8 mouse cellular contexts compared by ENCODE assay signal in the genomic region with DNA sequence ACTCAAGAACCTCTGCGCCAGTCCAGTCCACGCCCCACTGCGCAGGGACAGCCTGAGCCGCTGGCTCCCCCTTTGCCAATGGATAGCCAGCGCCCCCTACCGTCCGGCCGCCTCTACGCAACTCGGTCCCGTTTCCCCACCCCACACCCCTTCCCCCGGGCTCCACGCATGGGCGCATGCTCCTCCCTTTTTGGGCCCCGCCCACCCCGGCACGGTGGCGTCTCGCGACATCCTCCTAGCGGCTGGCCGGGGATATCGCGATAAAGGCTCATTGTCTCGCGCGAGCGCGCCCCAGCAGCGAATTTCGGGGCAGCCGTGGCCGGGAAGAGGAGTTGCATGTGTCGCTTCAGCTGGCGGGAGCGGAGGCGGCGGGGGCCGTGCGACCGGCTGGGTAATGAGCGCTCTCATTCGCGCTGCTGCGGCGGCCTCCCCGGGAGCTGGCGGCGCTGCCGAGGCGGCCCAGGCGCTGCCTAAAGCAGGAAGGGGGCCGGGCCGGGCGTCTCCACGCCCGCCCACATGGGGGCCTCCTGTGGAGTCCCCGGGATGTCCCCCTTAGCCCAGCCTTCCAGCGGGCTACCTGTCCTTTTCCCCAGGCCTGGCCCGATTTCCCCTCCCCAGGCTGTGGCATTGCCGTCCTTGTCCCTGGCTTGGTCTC. TPM values are rescaled to one million over a fixed set of nuclear protein-coding genes. Genes with fewer than 3 reads are reported as not detected.
DNase-seq lines count a peak whose midpoint lies in the region; ATAC-seq lines count a peak whose summit lies in the region.

Gene Denr (plus strand): TSS at position 200 of the 655 bp plus-strand sequence.

- H3K27ac ChIP-seq in heart, embryonic 14.5 days (replicated peaks in 1 of 2; ENCODE audit: control insufficient read depth in 1 of 2, insufficient read depth in 1 of 2, low read depth in 2 of 2, low read length in 2 of 2) = peak within 1 kb of the TSS; percentile 78 to 83; a peak in 3 of 4 replicates
- peak within 1 kb of the TSS; percentile 80 for H3K27ac ChIP-seq in liver, embryonic 13.5 days
- peak within 1 kb of the TSS; percentile 83 for H3K27ac ChIP-seq in stomach, embryonic 16.5 days (ENCODE audit: low read length)

- peaks cover 37% of the 10 kb centered on the region for H3K36me3 ChIP-seq in heart, embryonic 14.5 days (ENCODE audit: control insufficient read depth, insufficient read depth, low read length)
- H3K36me3 ChIP-seq in liver, embryonic 13.5 days = peaks cover 30% of the 10 kb centered on the region
- H3K36me3 ChIP-seq in stomach, embryonic 16.5 days (ENCODE audit: control insufficient read depth, insufficient read depth, low read length) = 0 out of 2 replicates have a peak, but pooled peaks cover 9% of the 10 kb centered on the region

- H3K27me3 ChIP-seq in heart, embryonic 14.5 days (ENCODE audit: control insufficient read depth, insufficient read depth, low read length) = no peaks in the 10 kb centered on the region
- no peaks in the 10 kb centered on the region for H3K27me3 ChIP-seq in liver, embryonic 13.5 days
- no peaks in the 10 kb centered on the region for H3K27me3 ChIP-seq in stomach, embryonic 16.5 days (ENCODE audit: control insufficient read depth, insufficient read depth, low read length)

- peak within 1 kb of the TSS; percentile 98 for H3K9ac ChIP-seq in heart, embryonic 14.5 days (ENCODE audit: low read length)
- H3K9ac ChIP-seq in liver, embryonic 13.5 days = peak within 1 kb of the TSS; percentile 98
- H3K9ac ChIP-seq in stomach, embryonic 16.5 days (ENCODE audit: low read length) = peak within 1 kb of the TSS; percentile 94

- H3K4me3 ChIP-seq in heart, embryonic 14.5 days (ENCODE audit: control insufficient read depth in 1 of 2, insufficient read depth in 1 of 2, low read depth in 1 of 2, low read length in 2 of 2) = peak within 1 kb of the TSS; percentile 72 to 91
- H3K4me3 ChIP-seq in liver, embryonic 13.5 days (replicated peaks) = peak within 1 kb of the TSS; percentile 95
- H3K4me3 ChIP-seq in stomach, embryonic 16.5 days (replicated peaks; ENCODE audit: low read length) = peak within 1 kb of the TSS; percentile 82

- H3K4me2 ChIP-seq in heart, embryonic 14.5 days (ENCODE audit: low read length) = peak within 1 kb of the TSS; percentile 86
- H3K4me2 ChIP-seq in liver, embryonic 13.5 days = peak within 1 kb of the TSS; percentile 97
- peak within 1 kb of the TSS; percentile 94 for H3K4me2 ChIP-seq in stomach, embryonic 16.5 days (ENCODE audit: low read depth, low read length)

- H3K4me1 ChIP-seq in heart, embryonic 14.5 days (ENCODE audit: control insufficient read depth in 2 of 2, insufficient read depth in 2 of 2, low read length in 2 of 2) = peaks cover 7 to 12% of the 10 kb centered on the region in 2 experiments
- peaks cover 33% of the 10 kb centered on the region for H3K4me1 ChIP-seq in liver, embryonic 13.5 days (replicated peaks)
- H3K4me1 ChIP-seq in stomach, embryonic 16.5 days (ENCODE audit: control insufficient read depth, insufficient read depth, low read length) = peaks cover 16% of the 10 kb centered on the region

- no peaks in the 10 kb centered on the region for H3K9me3 ChIP-seq in heart, embryonic 14.5 days (ENCODE audit: control insufficient read depth, low read length)
- H3K9me3 ChIP-seq in liver, embryonic 13.5 days (replicated peaks) = no peaks in the 10 kb centered on the region
- no peaks in the 10 kb centered on the region for H3K9me3 ChIP-seq in stomach, embryonic 16.5 days (replicated peaks; ENCODE audit: control insufficient read depth, low read length)

- under 1% methylated on average over 61 of the region's 61 CpGs for WGBS in heart, embryonic 14.5 days
- under 1% methylated on average over 59 of the region's 61 CpGs for WGBS in liver, embryonic 13.5 days (ENCODE audit: insufficient replicate concordance)
- WGBS in stomach, embryonic 16.5 days = under 1% methylated on average over 59 of the region's 61 CpGs

- peak; percentile 98 for DNase-seq in CD4-positive helper T cell, adult 2 months (ENCODE audit: low read depth, low spot score)
- peak; percentile 92 for DNase-seq in brain, embryonic 18.5 days (ENCODE audit: low read depth, low spot score)
- DNase-seq in kidney, postnatal 14 days = peak; percentile 99
- DNase-seq in liver, embryonic 13.5 days = peak; percentile 99
- DNase-seq in neural tube, embryonic 10.5 days (ENCODE audit: extremely low spot score, low spot score) = peak; percentile 100

- ATAC-seq in erythroid progenitor cell, adult 5-6 weeks (replicated peaks; ENCODE audit: low FRiP score, poor library complexity, severe bottlenecking) = peak; percentile 98
- peak; percentile 92 for ATAC-seq in heart, embryonic 14.5 days (ENCODE audit: insufficient number of reproducible peaks, insufficient read depth, low FRiP score, low read depth)
- peak; percentile 94 for ATAC-seq in liver, embryonic 13.5 days (ENCODE audit: low read depth)
- peak; percentile 96 for ATAC-seq in stomach, embryonic 16.5 days (ENCODE audit: insufficient read depth, low FRiP score)

RNA-seq across cellular contexts. Expression of gene Denr, which starts in this region (rescaled TPM):
- total RNA-seq in erythroid progenitor cell, adult 5-6 weeks (2015; ENCODE audit: low replicate concordance) = 10.1 and 18.0 TPM in 2 replicates
- 6.7 and 15.7 TPM in 2 replicates for total RNA-seq in erythroid progenitor cell, adult 5-6 weeks (2017; ENCODE audit: low replicate concordance)
- polyA plus RNA-seq in heart, embryonic 14.5 days (2014; fragmentation: Nextera tagmentation; extraction: Ambion mirVana) = 89.2 and 89.5 TPM in 2 replicates
- 79.0 and 103 TPM in 2 replicates for polyA plus RNA-seq in liver, embryonic 13.5 days (2015; fragmentation: Nextera tagmentation; extraction: Ambion mirVana)
- 117 and 132 TPM in 2 replicates for polyA plus RNA-seq in stomach, embryonic 16.5 days (2015; fragmentation: Nextera tagmentation; extraction: Ambion mirVana)

Comparison
In these comparisons a context has a peak if more than half of its experiments do, and no peak if none do; other contexts are left out.
1. Peak in every context shown above with its lines: DNase-seq, ATAC-seq, H3K4me3 ChIP-seq and H3K27ac ChIP-seq.